Mouse (Mus musculus) embryonic fibroblast, embryonic 13.5 days (primary cell): ENCODE data around the gene Fam3b.

Experiments used
- CTCF ChIP-seq: IDR thresholded peaks from 2 replicates; pipeline ENCODE4 v1.5.1; 2011; ENCODE audit warnings: mild to moderate bottlenecking, control low read depth, low read length, moderate library complexity, borderline replicate concordance; ENCODE audit not compliant: insufficient read depth
- POLR2A ChIP-seq: IDR thresholded peaks from 2 replicates; pipeline ENCODE4 v1.6.1; 2011; ENCODE audit warnings: low read depth, mild to moderate bottlenecking, control low read depth, low read length, moderate library complexity

DNA sequence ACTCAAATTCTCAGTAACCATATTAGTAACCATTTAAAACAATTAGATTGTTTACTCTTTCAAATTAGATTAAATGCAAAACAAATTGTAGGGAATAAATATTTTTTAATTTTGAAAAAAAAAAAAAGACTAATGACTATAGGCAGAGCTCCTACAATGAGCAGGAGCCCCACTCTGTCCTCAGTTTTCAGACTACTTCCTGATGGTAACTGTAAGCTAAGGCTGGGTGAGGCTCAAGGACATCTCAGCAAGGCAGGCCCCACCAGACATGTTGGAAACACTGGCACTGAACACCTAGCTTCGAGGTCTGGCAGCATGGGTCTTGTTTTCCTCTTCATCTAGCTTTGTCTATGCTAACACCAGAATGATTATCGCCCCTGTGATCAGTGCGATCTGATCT lies 16.5 kb downstream of the Fam3b start:
- no peak for TF ChIP-seq POLR2A
- TF ChIP-seq CTCF: no peak
